Mouse (Mus musculus) cerebellum, adult 2 months (tissue): ENCODE measurements around the gene Vldlr.

ENCODE experiments used
- CTCF ChIP-seq: fragments of 200-500 bp; IDR thresholded peaks from 2 replicates; pipeline ENCODE4 v1.5.1; 2011; ENCODE audit warnings: low read depth, mild to moderate bottlenecking, control low read depth, low read length, moderate library complexity, borderline replicate concordance; ENCODE audit not compliant: insufficient read depth
- POLR2A ChIP-seq: fragments of 200-500 bp; IDR thresholded peaks from 2 replicates; pipeline ENCODE4 v1.6.1; 2011; ENCODE audit warnings: low read length, control low read depth, borderline replicate concordance; ENCODE audit not compliant: insufficient read depth

- TF ChIP-seq CTCF (no peak), POLR2A (no peak)
Observed at GRCm38 (mm10) chr19:27228254-27228653, 12.0 kb downstream of the Vldlr start.
